Mouse (Mus musculus) hematopoietic multipotent progenitor cell, adult 10-12 weeks (in vitro differentiated cells): ENCODE results near the gene Pigb. TPM values are rescaled to one million over a fixed set of nuclear protein-coding genes. Genes with fewer than 3 reads are reported as not detected.

ENCODE experiments used
- polyA plus RNA-seq: library from polyadenylated mRNA; stranded (reverse); fragments of >175 nt; gene quantifications from 2 replicates; pipeline ENCODE4 v1.2.3, GENCODE M21; 2012; ENCODE audit warnings: low replicate concordance

The Pigb gene
- polyA plus RNA-seq: 2.3 and 2.8 TPM in 2 replicates

GRCm38 (mm10) chr9:73040080-73040479 lies at the start of gene Pigb:
Pigb (minus strand) TSS chr9:73040378.

DNA sequence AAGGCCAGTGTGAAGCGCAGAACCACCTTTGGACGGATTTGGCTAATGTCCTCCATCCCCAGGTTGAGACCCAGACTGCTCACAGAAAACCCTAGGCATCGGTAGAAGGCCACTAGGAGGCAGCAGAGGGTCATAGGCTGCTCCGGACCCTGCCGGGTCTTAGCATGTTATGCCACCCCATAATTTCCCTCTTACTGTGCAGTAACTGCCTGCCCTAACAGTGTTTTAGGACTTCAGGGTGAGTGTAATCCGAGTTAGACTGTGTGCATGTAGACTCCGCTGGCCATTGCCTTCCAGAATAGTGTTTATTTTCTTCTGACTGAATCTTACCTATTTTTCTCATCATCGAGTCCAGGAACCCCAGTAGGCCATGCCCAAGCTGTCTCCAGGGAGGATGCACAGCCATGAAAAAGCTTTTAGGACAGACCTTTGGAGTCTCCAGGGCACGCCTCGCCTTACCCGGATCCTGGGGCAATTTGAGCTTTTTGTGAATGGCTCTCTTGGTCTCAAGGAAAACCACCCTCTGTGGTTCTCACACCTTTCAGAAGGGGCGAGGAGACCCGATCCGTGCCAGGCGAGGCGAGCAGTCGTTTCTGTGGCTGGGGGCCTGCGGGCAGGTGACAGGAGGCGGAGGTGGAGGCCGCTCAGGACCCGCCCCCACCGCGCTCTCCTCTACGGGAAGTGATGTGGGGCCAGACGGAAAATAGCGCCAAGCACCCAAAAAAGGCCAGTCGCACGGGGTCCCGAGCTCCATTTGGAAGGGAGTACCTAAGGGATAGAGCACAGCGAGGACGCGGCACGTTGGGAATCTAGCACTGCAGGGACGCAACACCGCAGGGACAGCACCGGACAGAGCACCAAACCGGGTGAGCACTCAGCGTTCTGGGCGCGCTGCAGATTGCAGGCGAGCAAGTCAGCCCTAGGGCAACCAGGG lies 4.2 kb upstream of the Pigb start, which contains the start of gene Rab27a:
Rab27a (plus strand) TSS at position 709 of the 934 bp plus-strand sequence.

GRCm38 (mm10) chr9:72985250-72986220 lies 54.6 kb downstream of the Pigb start, which contains the start of the genes Ccpg1os and Ccpg1:
Ccpg1os (minus strand) TSS chr9:72985382.
Ccpg1 (plus strand) TSS chr9:72985429.

GRCm38 (mm10) chr9:72958521-72959450 lies 81.4 kb downstream of the Pigb start, which contains the start of the genes Dyx1c1 and Gm44503:
Dyx1c1 (plus strand) TSS chr9:72958785.
Gm44503 (plus strand) TSS chr9:72958852.

Other genes with a start within 250 kb of the Pigb start
- gene Prtg, start 233.5 kb downstream of the Pigb start, polyA plus RNA-seq: not detected in 2 replicates
- gene Pygo1, start 114.7 kb downstream of the Pigb start, polyA plus RNA-seq: not detected in 2 replicates
- 0.11 TPM in 1 of 2 replicates, not detected in the other for gene Dyx1c1, start 81.6 kb downstream of the Pigb start, polyA plus RNA-seq
- 0.03 TPM in 1 of 2 replicates, not detected in the other for gene Gm44503, start 81.5 kb downstream of the Pigb start, polyA plus RNA-seq
- gene Ccpg1os, start 55.0 kb downstream of the Pigb start, polyA plus RNA-seq: 0.09 and 1.1 TPM in 2 replicates
- 8.2 and 20.1 TPM in 2 replicates for gene Ccpg1, start 54.9 kb downstream of the Pigb start, polyA plus RNA-seq
- gene Rab27a, start 4.5 kb upstream of the Pigb start, polyA plus RNA-seq: 15.6 and 17.5 TPM in 2 replicates
- 0.46 and 1.8 TPM in 2 replicates for gene Khdc3, start 61.5 kb upstream of the Pigb start, polyA plus RNA-seq
- not detected in 2 replicates for gene Gm20509, start 62.1 kb upstream of the Pigb start, polyA plus RNA-seq
- 3.3 and 21.2 TPM in 2 replicates for gene Rsl24d1, start 73.0 kb upstream of the Pigb start, polyA plus RNA-seq